Mouse (Mus musculus) urinary bladder, postnatal 36 days (tissue): ENCODE results near the gene Cox8b.

Source experiments
- DNase-seq, 2 experiments: peaks; one replicate each; pipeline ENCODE4 v3.0.0; 2022; ENCODE audit warnings: low spot score in 2 of 2, mixed read lengths in 1 of 2

Gene Cox8b

GRCm38 (mm10) chr7:140900220-140900619 is at the start of gene Cox8b:
Gene Cox8b, minus strand, starts transcription at chr7:140900446.
- DNase-seq = no peak

GRCm38 (mm10) chr7:140949255-140949654 is 49.0 kb upstream of the Cox8b start:
- no peak for DNase-seq

- DNase-seq = no peak
These were observed 47.9 kb upstream of the Cox8b start for GRCm38 (mm10) chr7:140948161-140948560.

GRCm38 (mm10) chr7:140946980-140947379 is 46.7 kb upstream of the Cox8b start:
- DNase-seq = no peak

- no peak for DNase-seq
These were observed 46.1 kb upstream of the Cox8b start for GRCm38 (mm10) chr7:140946311-140946710.

GRCm38 (mm10) chr7:140945247-140945646 is 45.0 kb upstream of the Cox8b start:
- DNase-seq = no peak

- no peak for DNase-seq
These were observed 44.0 kb upstream of the Cox8b start for GRCm38 (mm10) chr7:140944236-140944635.

- DNase-seq = no peak
These were observed 43.1 kb upstream of the Cox8b start for GRCm38 (mm10) chr7:140943356-140943755.

GRCm38 (mm10) chr7:140942811-140943210 is 42.6 kb upstream of the Cox8b start:
- no peak for DNase-seq

GRCm38 (mm10) chr7:140942341-140942740 is 42.1 kb upstream of the Cox8b start:
- no peak for DNase-seq

GRCm38 (mm10) chr7:140941222-140942051 is 41.2 kb upstream of the Cox8b start, which contains the start of gene Pgghg:
Gene Pgghg, plus strand, starts transcription at chr7:140941391.
- peak; percentile 76 to 88 for DNase-seq

- DNase-seq = peak in 1 of 2 experiments; percentile 48
These were observed 39.5 kb upstream of the Cox8b start for GRCm38 (mm10) chr7:140939669-140940171.

GRCm38 (mm10) chr7:140938896-140939295 is 38.6 kb upstream of the Cox8b start:
- DNase-seq = no peak

GRCm38 (mm10) chr7:140938436-140938835 is 38.2 kb upstream of the Cox8b start:
- DNase-seq = no peak

GRCm38 (mm10) chr7:140927181-140927580 is 26.9 kb upstream of the Cox8b start:
- DNase-seq = no peak

GRCm38 (mm10) chr7:140923070-140923775 is 23.0 kb upstream of the Cox8b start:
- no peak for DNase-seq

- peak in 1 of 2 experiments; percentile 49 for DNase-seq
These were observed 22.3 kb upstream of the Cox8b start for GRCm38 (mm10) chr7:140922398-140923069.

GRCm38 (mm10) chr7:140921225-140921975 is 21.2 kb upstream of the Cox8b start:
- DNase-seq = no peak

GRCm38 (mm10) chr7:140920418-140921029 is 20.3 kb upstream of the Cox8b start, which contains the start of gene Nlrp6:
Gene Nlrp6, plus strand, starts transcription at chr7:140920902.
- DNase-seq = no peak

- no peak for DNase-seq
These were observed 19.7 kb upstream of the Cox8b start for GRCm38 (mm10) chr7:140919911-140920310.
